Mouse (Mus musculus) cerebellum, adult 9-10 months (tissue): ENCODE measurements around the gene Adgrf1.

ENCODE experiments used
- DNase-seq: peaks from one replicate; pipeline ENCODE4 v3.0.0; 2022

Gene Adgrf1

GRCm38 (mm10) chr17:43363921-43364320, 93.8 kb downstream of the Adgrf1 start:
- DNase-seq: no peak

- DNase-seq: no peak
These were observed 95.2 kb downstream of the Adgrf1 start for GRCm38 (mm10) chr17:43365297-43365696.

GRCm38 (mm10) chr17:43366486-43366885, 96.4 kb downstream of the Adgrf1 start:
- DNase-seq: no peak

GRCm38 (mm10) chr17:43368171-43368576, 98.0 kb downstream of the Adgrf1 start:
- no peak for DNase-seq

- DNase-seq: no peak
These were observed 102.5 kb downstream of the Adgrf1 start for GRCm38 (mm10) chr17:43372604-43373003.

- DNase-seq: no peak
These were observed 103.9 kb downstream of the Adgrf1 start for GRCm38 (mm10) chr17:43374020-43374419.
